Mouse (Mus musculus) embryo, embryonic 11 days (tissue): ENCODE measurements around the gene H2afb2.

Source experiments
- DNase-seq: peaks from one replicate; pipeline ENCODE4 v3.0.0-alpha.2; 2015

H2afb2 gene

GRCm38 (mm10) chrX:116680878-116681277 lies at the start of gene H2afb2:
TSS of gene H2afb2 (plus strand) at chrX:116681178.
- DNase-seq, result no peak
